Mouse (Mus musculus) heart, adult 2 months (tissue): ENCODE measurements around the gene Ankfn1.

Experiments
- CTCF ChIP-seq: fragments of 200-600 bp; IDR thresholded peaks from 2 replicates; pipeline ENCODE4 v1.8.1; 2022; ENCODE audit warnings: antibody characterized with exemption, mild to moderate bottlenecking, moderate library complexity
- EP300 ChIP-seq: fragments of 200-500 bp; IDR thresholded peaks from 2 replicates; pipeline ENCODE4 v1.6.1; 2011; ENCODE audit warnings: low read depth, low read length, control low read depth; ENCODE audit not compliant: insufficient read depth
- POLR2A ChIP-seq: fragments of 200-500 bp; IDR thresholded peaks from 2 replicates; pipeline ENCODE4 v1.6.1; 2011; ENCODE audit warnings: mild to moderate bottlenecking, low read depth, low read length, control low read depth; ENCODE audit not compliant: insufficient read depth

DNA sequence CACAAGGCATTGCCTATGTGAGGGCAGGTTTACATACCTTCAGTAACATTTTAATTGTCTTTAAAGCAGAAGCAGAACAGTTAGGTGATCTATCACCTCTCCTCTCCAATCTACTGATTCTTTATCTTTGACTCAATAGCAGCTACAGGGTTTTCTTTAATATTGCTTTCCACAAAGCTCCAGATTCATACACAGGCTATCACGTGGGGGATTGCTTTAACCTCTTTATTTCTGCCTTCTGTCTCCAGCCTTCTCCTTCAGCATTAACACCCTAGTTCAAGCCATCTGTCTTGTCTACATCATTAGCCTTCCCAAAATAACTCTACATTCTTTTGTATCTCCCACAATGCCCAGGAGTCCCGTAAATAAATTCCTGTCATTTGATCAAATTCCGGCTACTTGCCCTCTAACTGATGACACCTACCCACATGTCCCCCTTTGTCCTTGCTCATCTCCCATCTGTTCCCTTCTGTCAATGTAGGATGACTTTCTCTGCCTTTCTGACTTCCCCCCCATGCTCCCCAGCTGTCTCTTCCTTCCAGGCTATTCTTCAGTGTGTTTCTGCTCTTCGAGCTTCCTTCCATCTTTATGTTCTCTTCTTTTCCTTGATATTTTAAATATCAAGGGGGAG, 249.5 kb downstream of the Ankfn1 start:
- TF ChIP-seq CTCF (no peak), EP300 (no peak), POLR2A (no peak)
